Mouse (Mus musculus) small intestine, adult 2 months (tissue): ENCODE measurements around the gene Hax1. TPM values are rescaled to one million over a fixed set of nuclear protein-coding genes. Genes with fewer than 3 reads are reported as not detected.
A peak's percentile ranks its signal among the peaks of the same experiment; 100 is the strongest.

Experiments used
- H3K27ac ChIP-seq: fragments of 200-500 bp; 2 replicates; pipeline ENCODE4 v1.5.1; 2012; ENCODE audit warnings: low read depth, low read length, control low read depth, inconsistent platforms; ENCODE audit not compliant: insufficient read depth
- H3K27me3 ChIP-seq: fragments of 200-500 bp; 2 replicates; pipeline ENCODE4 v1.6.1; 2012; ENCODE audit warnings: mild to moderate bottlenecking, moderate library complexity, low read length, inconsistent platforms; ENCODE audit not compliant: control insufficient read depth, insufficient read depth
- H3K36me3 ChIP-seq: fragments of 200-500 bp; 2 replicates; pipeline ENCODE4 v1.6.1; 2012; ENCODE audit warnings: mild to moderate bottlenecking, low read length, control low read depth, inconsistent platforms; ENCODE audit not compliant: control insufficient read depth, insufficient read depth
- H3K4me1 ChIP-seq: fragments of 200-500 bp; 2 replicates; pipeline ENCODE4 v1.6.1; 2012; ENCODE audit warnings: low read length, inconsistent platforms, mixed read lengths; ENCODE audit not compliant: control insufficient read depth, insufficient read depth, insufficient read length
- H3K4me3 ChIP-seq: fragments of 200-500 bp; 2 replicates; pipeline ENCODE4 v1.5.1; 2012; ENCODE audit warnings: low read depth, mild to moderate bottlenecking, control low read depth, inconsistent platforms, low read length, moderate library complexity
- CTCF ChIP-seq: fragments of 200-500 bp; IDR thresholded peaks from 2 replicates; pipeline ENCODE4 v1.5.1; 2012; ENCODE audit warnings: low read depth, mild to moderate bottlenecking, control low read depth, inconsistent platforms, low read length, moderate library complexity, mixed read lengths; ENCODE audit not compliant: insufficient replicate concordance, insufficient read length; ENCODE audit errors: extremely low read depth
- POLR2A ChIP-seq: fragments of 200-500 bp; IDR thresholded peaks from 2 replicates; pipeline ENCODE4 v1.6.1; 2012; ENCODE audit warnings: low read depth, mild to moderate bottlenecking, control low read depth, inconsistent platforms, low read length, moderate library complexity
- WGBS: fragments of 180-500 bp; shearing (Covaris S2); methylation state at CpG from one replicate; pipeline ENCODE4 v1.1.7; 2018; 5-methylcytosine and 5-hydroxymethylcytosine counted together
- polyA plus RNA-seq: library from polyadenylated mRNA; depleted of rRNA; stranded (reverse); fragments of >200 nt; gene quantifications from 2 replicates; pipeline ENCODE4 v1.2.3, GENCODE M21; 2012

Hax1 gene
- polyA plus RNA-seq, 1 experiment: 22.1 TPM

DNA sequence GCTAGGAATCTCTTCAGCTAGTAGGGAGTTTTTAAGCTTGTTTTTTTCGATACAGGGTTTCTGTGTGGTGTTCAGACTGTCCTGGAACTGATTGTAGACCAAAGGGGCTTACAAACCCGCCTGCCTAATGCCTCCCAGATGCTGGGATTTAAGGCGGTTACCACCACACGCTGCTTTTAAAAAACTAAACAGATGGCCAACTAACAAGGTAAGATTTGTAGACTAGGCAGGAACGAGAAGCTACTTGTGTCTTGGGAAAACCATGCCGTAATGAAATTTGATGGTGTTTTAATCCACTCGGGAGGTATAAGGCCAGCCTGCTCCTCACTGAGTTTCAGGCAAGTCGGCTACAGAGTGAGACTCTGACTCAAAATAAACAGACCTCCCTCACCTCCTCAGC is 510 bp upstream of the Hax1 start:
- WGBS: 12% methylated on average over 8 of the region's 8 CpGs
- H3K36me3 ChIP-seq: peaks cover 24% of the 10 kb centered on the region
- H3K4me3 ChIP-seq: peak overlapping the region; percentile 77
- peaks cover 5% of the 10 kb centered on the region; the same call in 1 of the 2 replicates for H3K4me1 ChIP-seq
- peak overlapping the region; percentile 66 for H3K27ac ChIP-seq
- no peaks in the 10 kb centered on the region for H3K27me3 ChIP-seq
- TF ChIP-seq CTCF: no peak
- TF ChIP-seq POLR2A: no peak

DNA sequence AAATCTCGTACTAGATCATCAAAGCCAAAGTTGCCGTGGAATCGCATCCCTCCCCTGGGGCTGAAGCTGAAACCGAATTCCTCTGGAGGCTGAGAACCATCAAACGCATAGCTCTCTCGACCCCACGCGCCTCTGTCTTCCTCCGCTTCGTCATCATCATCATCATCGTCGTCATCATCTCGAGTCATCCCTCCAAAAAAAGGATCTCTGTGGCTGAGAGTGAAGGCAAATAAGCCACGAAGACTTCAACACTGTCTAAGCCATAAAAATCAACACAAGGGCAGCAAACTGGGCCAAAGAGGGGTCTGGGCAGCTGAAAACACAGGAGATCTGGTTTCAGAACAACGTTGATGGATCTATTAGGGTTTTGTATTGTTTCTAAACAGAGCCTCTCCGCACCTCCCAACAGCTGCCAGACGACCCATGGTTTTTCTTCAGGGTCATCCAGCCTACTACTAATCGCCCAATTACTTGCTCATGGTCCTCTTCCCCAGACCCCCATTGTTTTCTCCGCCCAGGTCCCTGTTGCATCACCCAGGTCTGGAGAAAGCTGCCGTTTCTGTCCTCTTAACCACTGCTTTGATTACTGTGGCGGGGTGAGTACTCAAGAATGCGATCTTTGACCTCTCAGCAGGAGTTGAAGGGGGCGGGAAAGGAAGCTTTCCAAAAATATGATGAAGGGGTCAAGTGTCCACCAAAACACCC is 637 bp downstream of the Hax1 start:
- Histone ChIP-seq H3K36me3 (peaks cover 26% of the 10 kb centered on the region), H3K27ac (peak overlapping the region; percentile 43; the same call in 1 of the 2 replicates), H3K27me3 (no peaks in the 10 kb centered on the region), H3K4me3 (peak overlapping the region; percentile 77), H3K4me1 (peaks cover 5% of the 10 kb centered on the region; the same call in 1 of the 2 replicates)
- TF ChIP-seq POLR2A (no peak), CTCF (no peak)
- WGBS: 6% methylated on average over 23 of the region's 23 CpGs

DNA sequence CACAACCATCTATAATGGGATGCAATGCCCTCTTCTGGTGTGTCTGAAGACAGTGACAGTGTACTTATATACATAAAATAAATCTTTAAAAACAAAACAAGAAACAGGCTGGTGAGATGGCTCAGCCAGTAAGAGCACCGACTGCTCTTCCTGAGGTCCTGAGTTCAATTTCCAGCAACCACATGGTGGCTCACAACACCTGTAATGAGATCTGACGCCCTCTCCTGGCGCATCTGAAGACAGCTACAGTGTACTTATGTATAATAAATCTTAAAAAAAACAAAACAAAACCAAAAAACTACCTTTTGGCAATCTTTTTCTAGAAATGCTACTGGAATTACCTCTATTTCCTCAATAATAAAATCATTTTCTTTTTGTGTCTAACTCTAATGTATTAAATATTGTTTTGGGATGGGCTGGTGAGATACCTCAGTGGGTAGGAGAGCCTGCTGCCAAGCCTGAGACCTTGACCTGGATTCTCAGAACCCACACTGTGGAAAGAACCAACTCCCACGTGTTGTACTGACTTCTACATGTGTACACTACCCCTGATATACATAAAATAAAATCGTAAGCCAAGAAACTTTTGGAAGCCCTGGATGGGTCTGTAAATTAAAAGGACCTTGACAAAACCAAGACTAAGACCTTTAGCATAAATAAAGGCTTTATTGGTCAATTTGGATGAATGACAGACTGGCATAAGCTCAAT is 3.6 kb downstream of the Hax1 start:
- 86% methylated on average over 5 of the region's 5 CpGs for WGBS

DNA sequence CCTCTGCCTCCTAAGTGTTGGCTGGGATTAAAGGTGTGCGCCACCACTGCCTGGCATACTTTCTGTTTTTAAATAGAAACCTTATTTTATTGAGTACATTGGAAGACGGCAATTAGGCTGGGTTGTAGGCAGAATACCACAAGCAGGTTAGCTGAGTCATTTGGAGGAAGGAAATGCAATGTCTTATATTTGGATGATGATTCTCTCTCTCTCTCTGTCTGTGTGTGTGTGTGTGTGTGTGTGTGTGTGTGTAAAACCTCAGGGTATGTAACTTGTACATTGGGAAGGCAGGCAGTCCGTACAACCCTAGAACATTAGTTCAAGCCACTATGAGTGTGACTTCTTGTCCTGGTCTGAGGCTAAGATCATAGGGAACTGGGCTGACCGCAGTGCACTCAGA is 10.8 kb downstream of the Hax1 start:
- 83% methylated on average over 4 of the region's 4 CpGs for WGBS
- no peaks in the 10 kb centered on the region for H3K27me3 ChIP-seq
- no peaks in the 10 kb centered on the region for H3K4me1 ChIP-seq
- TF ChIP-seq POLR2A: no peak
- no peak for TF ChIP-seq CTCF
- no peak overlapping the region for H3K27ac ChIP-seq
- H3K36me3 ChIP-seq: no peaks in the 10 kb centered on the region
- no peak overlapping the region for H3K4me3 ChIP-seq

More for the DNA sequence above, 3.6 kb downstream of the Hax1 start:
- H3K27me3 ChIP-seq: no peaks in the 10 kb centered on the region
- peaks cover 5% of the 10 kb centered on the region; the same call in 1 of the 2 replicates for H3K4me1 ChIP-seq
- H3K4me3 ChIP-seq: no peak overlapping the region
- TF ChIP-seq POLR2A (no peak), CTCF (no peak)
- peaks cover 8% of the 10 kb centered on the region for H3K36me3 ChIP-seq
- H3K27ac ChIP-seq: no peak overlapping the region

DNA sequence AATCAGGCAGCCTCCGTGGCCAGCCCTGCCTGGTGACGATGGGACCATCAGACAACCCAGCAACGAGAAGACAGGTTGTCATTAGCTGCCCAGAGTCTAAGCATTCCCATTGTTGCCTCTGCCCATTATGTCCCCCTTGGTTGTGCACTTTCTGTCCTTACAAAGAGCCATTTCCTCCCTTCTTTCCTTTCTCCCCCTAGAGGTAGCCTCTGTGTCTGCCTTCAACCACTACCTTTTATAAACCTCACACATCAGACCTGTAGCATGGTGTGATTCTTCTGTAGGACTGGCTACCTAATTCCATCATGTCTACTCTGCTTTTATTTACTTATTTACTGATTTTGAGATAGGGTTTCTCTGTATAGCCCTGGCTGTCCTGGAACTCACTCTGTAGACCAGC is 11.4 kb downstream of the Hax1 start:
- H3K27me3 ChIP-seq: no peaks in the 10 kb centered on the region
- H3K4me1 ChIP-seq: no peaks in the 10 kb centered on the region
- TF ChIP-seq POLR2A: no peak
- TF ChIP-seq CTCF: no peak
- no peak overlapping the region for H3K4me3 ChIP-seq
- no peak overlapping the region for H3K27ac ChIP-seq
- 40% methylated on average over 3 of the region's 3 CpGs for WGBS
- H3K36me3 ChIP-seq: no peaks in the 10 kb centered on the region

DNA sequence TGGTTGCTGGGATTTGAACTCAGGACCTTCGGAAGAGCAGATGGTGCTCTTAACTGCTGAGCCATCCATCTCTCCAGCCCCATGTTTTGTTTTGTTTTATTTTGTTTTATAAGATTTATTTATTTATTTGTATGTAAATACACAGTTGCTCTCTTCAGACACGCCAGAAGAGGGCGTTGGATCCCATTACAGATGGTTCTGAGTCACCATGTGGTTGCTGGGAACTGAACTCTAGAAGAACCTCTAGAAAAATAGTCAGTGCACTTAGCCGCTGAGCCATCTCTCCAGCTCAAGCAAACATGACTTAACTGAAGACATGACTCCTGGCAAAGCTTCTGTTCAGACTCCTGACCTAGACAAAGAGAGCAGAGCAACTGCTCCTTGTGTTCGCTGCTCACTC is 16.2 kb downstream of the Hax1 start:
- Histone ChIP-seq H3K27ac (no peak overlapping the region), H3K27me3 (no peaks in the 10 kb centered on the region), H3K4me3 (no peak overlapping the region), H3K36me3 (no peaks in the 10 kb centered on the region), H3K4me1 (no peaks in the 10 kb centered on the region)
- WGBS: 78% methylated on average over 5 of the region's 5 CpGs
- TF ChIP-seq POLR2A (no peak), CTCF (no peak)

DNA sequence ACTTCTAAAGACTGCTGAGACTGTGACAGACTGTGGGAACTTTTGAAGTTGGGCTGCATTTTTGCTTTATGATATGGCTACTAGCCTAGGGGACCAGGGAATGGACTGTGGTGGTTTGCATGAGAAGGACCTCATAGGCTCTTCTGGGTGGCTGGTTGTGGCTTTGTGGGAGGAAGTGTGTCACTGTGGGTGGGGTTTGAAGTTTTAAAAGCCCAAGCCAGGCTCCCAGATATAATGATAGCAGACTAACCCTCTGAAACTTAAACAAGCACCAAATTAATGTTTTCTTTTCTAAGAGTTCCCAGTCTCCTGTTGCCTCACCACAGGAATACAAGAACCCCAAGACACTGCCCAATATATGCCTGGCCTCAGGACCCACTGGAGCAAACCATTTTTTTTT is 21.7 kb downstream of the Hax1 start:
- Histone ChIP-seq H3K4me3 (no peak overlapping the region), H3K36me3 (no peaks in the 10 kb centered on the region), H3K27ac (no peak overlapping the region), H3K4me1 (no peaks in the 10 kb centered on the region), H3K27me3 (no peaks in the 10 kb centered on the region)
- TF ChIP-seq CTCF: no peak
- TF ChIP-seq POLR2A: no peak
